Mouse (Mus musculus) layer of hippocampus, postnatal 14 days (tissue): ENCODE measurements around the gene Snrpg. TPM values are rescaled to one million over a fixed set of nuclear protein-coding genes. Genes with fewer than 3 reads are reported as not detected.
A peak's percentile ranks its signal among the peaks of the same experiment; 100 is the strongest.

Source experiments
- DNase-seq, 2 experiments: peaks; one replicate each; pipeline ENCODE4 v3.0.0; 2021 to 2022; ENCODE audit warnings: low spot score in 2 of 2, mixed read lengths in 1 of 2
- total RNA-seq, 2 experiments: library from RNA; stranded (reverse); gene quantifications; 2 replicates each; pipeline ENCODE4 v1.2.3; 2021

The Snrpg gene
- total RNA-seq, 2 experiments from 2014 or later = 77.9 to 92.1 TPM

DNA sequence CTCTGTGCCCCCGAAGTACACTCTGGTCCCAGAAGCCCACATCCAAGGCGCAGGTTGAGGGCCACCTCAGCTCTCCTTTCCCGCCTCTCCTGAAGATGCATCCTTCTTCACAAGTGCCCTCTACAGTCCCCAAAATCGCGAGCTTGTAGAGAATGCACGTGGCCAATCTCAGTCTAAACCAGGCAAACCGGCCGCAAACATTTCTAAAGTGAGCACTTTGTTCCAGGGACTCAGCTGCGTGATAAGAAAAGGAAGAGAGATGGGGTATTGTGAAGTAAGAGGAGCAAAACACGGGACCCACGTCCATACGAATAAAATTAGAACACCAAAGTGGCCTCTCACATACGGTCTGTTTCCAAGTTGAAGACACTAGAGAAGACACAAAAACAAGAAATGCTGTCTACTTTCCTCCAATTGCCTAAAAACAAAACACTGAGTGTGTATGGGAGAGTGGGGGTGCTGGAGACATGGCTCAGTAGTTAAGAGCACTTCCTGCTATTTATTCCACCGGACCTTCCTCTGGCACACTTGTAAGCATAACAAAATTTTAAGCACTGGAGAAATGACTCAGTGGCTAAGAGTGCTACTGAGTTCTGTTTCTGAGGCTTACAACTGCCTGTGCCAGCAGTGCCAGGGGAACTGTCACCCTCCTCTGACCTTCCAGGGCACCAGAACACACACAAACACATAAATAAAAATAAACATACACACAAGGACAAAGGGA, 26.3 kb downstream of the Snrpg start:
- no peak for DNase-seq

DNA sequence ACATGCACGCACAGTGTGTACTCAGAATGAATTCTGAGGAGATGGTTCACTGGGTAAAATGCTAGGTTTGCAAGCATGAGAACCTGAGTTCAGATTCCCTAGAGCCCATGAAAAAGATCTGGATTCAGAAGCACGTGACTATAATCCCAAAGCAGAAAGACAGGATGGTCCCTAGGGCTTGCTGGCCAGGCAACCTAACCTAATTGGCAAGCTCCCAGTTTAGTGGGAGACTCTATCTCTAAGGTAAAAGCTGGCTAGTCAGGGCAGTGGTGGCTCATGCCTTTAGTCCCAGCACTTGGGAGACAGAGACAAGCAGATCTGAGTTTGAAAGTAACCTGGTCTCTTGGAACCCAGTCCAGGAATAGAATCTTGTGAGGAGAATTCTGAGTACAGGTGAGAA, 27.9 kb downstream of the Snrpg start:
- no peak for DNase-seq

DNA sequence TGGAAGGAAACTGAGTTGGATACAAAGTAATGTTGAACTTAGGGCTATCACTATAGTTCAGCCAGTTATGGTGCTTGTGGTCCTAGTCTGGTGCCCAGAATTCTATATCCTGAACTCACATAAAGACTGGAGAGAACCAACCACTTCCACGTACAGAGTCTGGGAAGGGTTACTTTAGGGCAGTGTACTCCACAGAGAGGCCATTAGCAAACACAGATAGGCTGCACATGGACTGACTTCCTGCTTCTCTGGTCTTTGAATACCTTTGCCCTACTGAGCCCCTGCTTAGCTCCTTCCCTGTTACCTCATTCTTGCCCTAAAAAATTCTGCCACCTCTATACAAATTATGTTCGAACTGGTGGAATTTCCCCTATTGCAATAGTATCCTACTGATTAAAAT, 28.9 kb downstream of the Snrpg start:
- DNase-seq = no peak

GRCm38 (mm10) chr6:86400972-86401371, 29.9 kb downstream of the Snrpg start:
- DNase-seq = peak; percentile 37 to 51

- no peak for DNase-seq
Measured at GRCm38 (mm10) chr6:86402681-86403607, 31.8 kb downstream of the Snrpg start.

- peak; percentile 94 to 97 for DNase-seq
Measured at GRCm38 (mm10) chr6:86403728-86404099, 32.6 kb downstream of the Snrpg start.

GRCm38 (mm10) chr6:86404100-86404861, 33.2 kb downstream of the Snrpg start, which contains the start of gene Tia1:
Tia1 (plus strand) TSS chr6:86404219.
- DNase-seq = peak; percentile 97 to 99

DNA sequence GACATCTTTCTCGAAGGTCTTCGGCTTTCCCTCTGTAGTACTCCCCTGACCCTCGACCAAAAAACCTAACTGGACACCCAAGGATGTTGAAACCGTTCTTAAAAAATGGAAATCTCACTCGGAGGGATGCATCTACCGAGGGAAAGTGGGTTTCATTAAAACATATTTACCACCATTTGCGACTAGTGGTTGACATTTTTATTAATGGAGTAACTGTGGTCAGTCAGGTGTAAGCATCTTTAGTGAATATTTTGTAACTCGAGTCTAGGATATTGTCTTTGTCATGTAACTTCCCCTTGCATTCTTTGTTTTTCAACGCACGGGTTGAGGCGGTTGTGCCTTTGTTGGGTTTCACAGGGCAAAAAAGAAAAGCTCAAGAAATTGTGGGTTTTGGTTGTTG, 33.9 kb downstream of the Snrpg start:
- DNase-seq = no peak

DNA sequence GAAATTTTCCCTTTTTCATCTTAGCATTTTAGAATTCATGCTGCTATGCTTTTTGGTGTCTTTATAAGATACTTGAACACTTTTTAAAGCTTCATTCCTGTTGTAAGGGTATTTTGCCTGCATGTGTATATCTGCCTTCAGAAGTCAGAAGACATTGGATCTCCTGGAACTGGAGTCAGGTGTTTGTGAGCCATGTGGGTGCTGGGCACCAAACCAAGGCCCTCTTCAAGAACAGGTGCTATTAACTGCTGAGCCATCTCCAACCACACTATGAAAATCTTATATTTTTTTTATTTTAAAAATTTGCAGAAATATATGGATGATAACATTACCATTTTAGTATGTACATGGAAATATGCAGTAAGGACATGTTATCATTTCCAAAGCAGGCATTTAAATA, 35.2 kb downstream of the Snrpg start:
- no peak for DNase-seq

DNA sequence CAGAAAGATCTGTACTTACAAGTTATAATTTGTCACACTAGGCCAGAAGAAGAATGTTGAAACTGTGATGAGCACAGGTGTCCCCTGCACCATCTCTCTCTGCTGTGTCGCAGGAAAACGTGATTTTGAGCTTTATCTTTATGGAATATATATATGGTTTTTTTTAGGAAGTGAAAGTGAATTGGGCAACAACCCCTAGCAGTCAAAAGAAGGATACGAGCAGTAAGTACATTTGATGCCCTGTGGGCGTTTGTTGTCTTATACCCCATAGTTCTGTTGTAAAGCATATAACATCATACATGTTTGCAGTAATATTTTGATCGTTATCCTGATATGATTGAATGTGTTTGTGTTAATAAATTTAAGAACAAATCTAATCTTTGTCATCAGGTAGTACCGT, 47.6 kb downstream of the Snrpg start:
- DNase-seq = no peak

DNA sequence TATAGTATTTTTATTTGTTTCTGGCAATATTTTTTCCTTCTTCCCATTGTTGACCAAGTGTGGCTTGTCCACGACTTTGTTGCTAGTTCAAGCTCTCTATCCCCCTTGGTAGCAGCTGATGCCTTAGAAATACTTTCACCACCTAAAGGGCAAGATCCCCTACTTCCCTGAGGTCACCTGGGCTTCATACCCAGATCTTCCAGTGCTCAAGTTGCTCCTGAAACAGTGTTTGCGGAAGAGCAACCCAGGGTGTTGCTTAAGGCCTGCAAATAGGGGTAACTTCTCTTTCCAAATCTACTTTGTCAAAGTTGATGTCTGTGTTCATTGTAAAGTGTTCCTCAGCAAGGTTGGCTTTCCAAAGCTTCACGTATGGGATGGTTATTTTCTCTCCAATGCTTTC, 48.1 kb downstream of the Snrpg start:
- DNase-seq = no peak

DNA sequence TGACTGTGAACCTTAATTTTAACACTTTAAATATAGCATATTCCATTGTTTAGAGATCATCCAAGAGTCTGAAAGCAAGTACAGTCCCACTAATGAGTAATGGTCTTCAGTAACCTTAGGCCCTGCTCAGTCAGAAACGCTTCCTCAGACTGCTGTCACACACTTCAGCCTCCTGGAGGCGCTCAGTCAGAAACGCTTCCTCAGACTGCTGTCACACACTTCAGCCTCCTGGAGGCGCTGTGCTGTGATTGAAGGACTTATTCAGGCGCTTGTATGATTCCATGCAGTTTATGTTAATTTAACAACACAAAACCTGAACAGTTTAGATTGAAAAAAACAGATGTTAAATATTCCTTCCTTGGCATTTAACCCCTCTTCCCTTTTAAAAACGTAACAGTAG, 49.4 kb downstream of the Snrpg start:
- no peak for DNase-seq

DNA sequence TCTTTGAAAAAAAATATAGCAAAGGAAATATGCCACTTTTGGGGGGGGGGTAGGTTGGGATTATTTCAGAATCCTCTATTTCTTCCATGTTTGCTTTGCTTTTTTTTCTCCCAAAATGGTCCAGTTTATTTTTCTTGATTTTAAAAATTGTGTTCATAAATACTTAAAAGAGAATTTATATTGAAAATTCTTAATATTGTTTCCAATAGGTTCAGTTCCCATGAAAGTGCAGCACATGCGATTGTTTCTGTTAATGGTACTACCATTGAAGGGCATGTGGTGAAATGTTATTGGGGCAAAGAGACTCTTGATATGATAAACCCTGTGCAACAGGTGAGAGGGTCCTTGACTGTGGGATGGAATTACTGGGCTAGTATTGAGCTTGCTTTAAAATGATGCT, 55.3 kb downstream of the Snrpg start, which contains the start of gene Gm44790:
Gm44790 (plus strand) TSS at position 301 of the 400 bp plus-strand sequence.
- DNase-seq = no peak

Other genes starting within 250 kb of the Snrpg start
- gene Tgfa, start 176.1 kb upstream of the Snrpg start, total RNA-seq = 10 to 100 TPM; 38.1 to 42.4 TPM
- 10 to 100 TPM; 31.3 to 35.0 TPM for gene Fam136a, start 5.7 kb upstream of the Snrpg start, total RNA-seq
- 100 to 1,000 TPM; 113 to 130 TPM for gene Pcyox1, start 25.9 kb downstream of the Snrpg start, total RNA-seq
- 100 to 1,000 TPM; 135 to 147 TPM for gene Tia1, start 32.9 kb downstream of the Snrpg start, total RNA-seq
- under 1 TPM in 1 of 2 experiments, not detected in 1; 0.90 TPM for gene Gm44790, start 55.4 kb downstream of the Snrpg start, total RNA-seq
- gene C87436, start 67.1 kb downstream of the Snrpg start, total RNA-seq = 10 to 100 TPM; 16.8 to 17.1 TPM
- 100 to 1,000 TPM; 176 to 183 TPM for gene Pcbp1, start 155.0 kb downstream of the Snrpg start, total RNA-seq